Mouse (Mus musculus) spleen, adult 2 months (tissue): Measurements from ENCODE around the gene Ddx5.

Experiments
- CTCF ChIP-seq: fragments of 200-500 bp; IDR thresholded peaks from 2 replicates; pipeline ENCODE4 v1.5.1; 2011; ENCODE audit warnings: mild to moderate bottlenecking, inconsistent platforms; ENCODE audit not compliant: insufficient read depth, insufficient read length, insufficient replicate concordance; ENCODE audit errors: extremely low read depth
- POLR2A ChIP-seq: fragments of 200-500 bp; IDR thresholded peaks from 2 replicates; pipeline ENCODE4 v1.6.1; 2011; ENCODE audit warnings: low read depth, low read length, inconsistent platforms

DNA sequence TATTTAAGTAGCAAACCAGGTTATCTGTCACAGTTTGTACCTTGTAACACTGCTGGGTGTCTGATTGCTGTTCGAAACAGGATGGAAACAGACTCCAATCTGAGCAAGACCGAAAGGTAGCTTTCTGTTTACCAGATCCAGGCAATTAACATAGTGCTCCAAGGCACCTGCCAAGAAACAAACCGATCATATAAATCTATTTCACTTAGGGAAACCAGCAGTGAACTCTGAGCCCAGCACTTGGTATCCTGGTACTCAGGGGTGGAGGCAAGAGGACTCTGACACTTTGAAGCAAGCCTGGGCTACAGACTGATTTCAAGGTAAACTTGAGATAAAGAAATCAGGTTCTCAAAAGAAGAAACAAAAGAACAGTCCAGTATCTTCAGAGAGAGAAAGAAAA is 11.6 kb downstream of the Ddx5 start:
- TF ChIP-seq CTCF = no peak
- no peak for TF ChIP-seq POLR2A
